Mouse (Mus musculus) adrenal gland, postnatal 0 days (tissue): Measurements from ENCODE around the gene Olfr1303. TPM values are rescaled to one million over a fixed set of nuclear protein-coding genes. Genes with fewer than 3 reads are reported as not detected.

Experiments used
- polyA plus RNA-seq: library from polyadenylated mRNA; unstranded; fragments of >200 nt; fragmentation: Nextera tagmentation; extraction: Ambion mirVana; gene quantifications from 2 replicates; pipeline ENCODE4 v1.2.1, GENCODE M21; 2015

Gene Olfr1303
- not detected in 2 replicates for polyA plus RNA-seq

GRCm38 (mm10) chr2:111820240-111820639 is at the start of gene Olfr1303:
Gene Olfr1303, minus strand, starts transcription at chr2:111820340.

DNA sequence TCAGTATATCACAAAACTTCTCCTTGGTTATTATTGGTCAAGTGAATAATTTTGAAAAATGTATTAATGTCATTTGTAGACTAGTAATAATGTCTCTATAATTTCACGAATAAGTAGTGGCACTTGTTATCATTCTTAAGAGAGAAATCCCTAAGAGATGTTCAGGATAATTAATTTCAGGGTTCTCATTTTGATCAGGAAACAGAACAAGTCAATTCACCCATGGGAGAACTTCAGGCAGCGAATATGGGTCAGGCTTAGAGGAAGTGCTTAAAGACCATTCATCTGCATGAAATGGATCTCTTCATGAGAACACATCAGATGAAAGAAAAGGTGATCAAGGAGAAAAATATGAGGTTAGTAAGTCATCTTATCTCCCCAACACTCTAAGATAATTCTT is 43.0 kb downstream of the Olfr1303 start, which contains the start of gene Olfr1302:
TSS of gene Olfr1302 (plus strand) at position 301 of the 400 bp plus-strand sequence.

Other genes with a start within 250 kb of the Olfr1303 start
- not detected in 2 replicates for gene Olfr1297, start 193.8 kb downstream of the Olfr1303 start, polyA plus RNA-seq
- not detected in 2 replicates for gene Olfr1298, start 171.1 kb downstream of the Olfr1303 start, polyA plus RNA-seq
- not detected in 2 replicates for gene Olfr1299, start 158.9 kb downstream of the Olfr1303 start, polyA plus RNA-seq
- not detected in 2 replicates for gene Olfr1301, start 69.3 kb downstream of the Olfr1303 start, polyA plus RNA-seq
- not detected in 2 replicates for gene Olfr1302, start 42.9 kb downstream of the Olfr1303 start, polyA plus RNA-seq
- gene Olfr1305, start 56.8 kb upstream of the Olfr1303 start, polyA plus RNA-seq = not detected in 2 replicates
- gene Olfr1306, start 95.9 kb upstream of the Olfr1303 start, polyA plus RNA-seq = not detected in 2 replicates
- not detected in 2 replicates for gene Olfr1307, start 129.1 kb upstream of the Olfr1303 start, polyA plus RNA-seq
- not detected in 2 replicates for gene Olfr1308, start 144.6 kb upstream of the Olfr1303 start, polyA plus RNA-seq
- not detected in 2 replicates for gene Olfr1309, start 169.9 kb upstream of the Olfr1303 start, polyA plus RNA-seq
- gene Olfr1310, start 192.4 kb upstream of the Olfr1303 start, polyA plus RNA-seq = not detected in 2 replicates
- not detected in 2 replicates for gene Olfr1311, start 204.1 kb upstream of the Olfr1303 start, polyA plus RNA-seq
- gene Olfr1312, start 229.9 kb upstream of the Olfr1303 start, polyA plus RNA-seq = not detected in 2 replicates